Mouse (Mus musculus) c-Kit-negative CD71-positive TER-119-positive erythroid progenitor cells, embryonic 14.5 days (primary cell): Measurements from ENCODE around the gene Cd300e.

Experiments used
- DNase-seq: peaks from one replicate; pipeline ENCODE4 v3.0.0-alpha.2; 2013; ENCODE audit warnings: low read depth, low spot score

Cd300e gene

GRCm38 (mm10) chr11:115004070-115004469, 57.9 kb downstream of the Cd300e start:
- DNase-seq, result no peak
